Mouse (Mus musculus) kidney, adult 2 months (tissue): ENCODE data around the gene Lrrc51.

ENCODE experiments used
- CTCF ChIP-seq: fragments of 200-500 bp; conservative IDR thresholded peaks from 2 replicates; pipeline ENCODE4 v1.5.1; 2011; ENCODE audit warnings: low read depth, mild to moderate bottlenecking, control low read depth, low read length, moderate library complexity, mixed read lengths; ENCODE audit not compliant: insufficient read depth, insufficient read length
- POLR2A ChIP-seq: fragments of 200-500 bp; IDR thresholded peaks from one replicate; pipeline ENCODE4 v1.6.1; 2011; ENCODE audit warnings: low read depth, low read length, control low read depth

DNA sequence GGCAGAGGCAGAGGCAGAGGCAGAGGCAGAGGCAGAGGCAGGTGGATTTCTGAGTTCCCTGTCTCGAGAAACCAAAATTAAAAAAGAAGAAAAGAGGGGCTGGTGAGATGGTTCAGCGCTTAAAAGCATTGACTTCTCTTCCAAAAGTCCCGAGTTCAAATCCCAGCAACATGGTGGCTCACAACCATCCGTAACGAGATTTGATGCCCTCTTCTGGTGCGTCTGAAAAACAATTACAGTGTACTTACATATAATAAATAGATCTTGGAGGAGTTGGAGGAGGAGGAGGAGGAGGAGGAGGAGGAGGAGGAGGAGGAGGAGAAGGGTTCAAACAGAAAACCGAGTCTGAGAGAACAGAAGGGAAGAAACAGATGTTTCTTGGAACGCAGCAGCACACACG, 38.0 kb downstream of the Lrrc51 start:
- no peak for TF ChIP-seq CTCF
- no peak for TF ChIP-seq POLR2A
